Mouse (Mus musculus) ES-Bruce4 (cell line): ENCODE measurements around the gene Calcoco2.

Source experiments
- CTCF ChIP-seq: IDR thresholded peaks from one replicate; pipeline ENCODE4 v1.8.1; 2011; ENCODE audit warnings: low read depth, low read length
- EP300 ChIP-seq: IDR thresholded peaks from 2 replicates; pipeline ENCODE4 v1.6.1; 2011; ENCODE audit warnings: low read depth, low read length; ENCODE audit not compliant: insufficient read depth

DNA sequence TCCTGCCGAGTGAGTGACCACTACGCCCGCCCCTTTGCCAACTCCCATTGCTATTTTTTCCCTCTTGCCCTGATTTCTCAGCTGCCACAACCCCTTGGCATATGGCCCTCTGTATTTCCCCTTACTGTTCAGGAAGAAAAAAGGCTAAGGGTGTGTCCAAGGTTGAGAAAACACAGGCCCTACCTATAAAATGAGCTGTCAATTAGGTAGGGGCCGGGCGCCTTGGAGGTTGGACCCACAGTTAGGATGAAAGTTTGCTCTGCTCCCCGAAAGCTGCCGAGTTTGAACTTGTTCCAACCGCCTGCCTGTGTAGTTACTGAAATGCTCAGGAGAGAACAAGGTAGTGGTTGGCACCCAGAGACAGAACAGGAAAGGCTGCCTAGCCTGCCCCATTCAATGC lies 24.1 kb upstream of the Calcoco2 start:
- TF ChIP-seq EP300 = no peak
- no peak for TF ChIP-seq CTCF
